Mouse (Mus musculus): ENCODE measurements around the gene Serpina3k.
"Not testable (repeated sequence)": the region's sequence is repeated elsewhere in the genome, so short reads cannot be mapped to it uniquely, and the experiment has no call there.

The Serpina3k gene

DNA sequence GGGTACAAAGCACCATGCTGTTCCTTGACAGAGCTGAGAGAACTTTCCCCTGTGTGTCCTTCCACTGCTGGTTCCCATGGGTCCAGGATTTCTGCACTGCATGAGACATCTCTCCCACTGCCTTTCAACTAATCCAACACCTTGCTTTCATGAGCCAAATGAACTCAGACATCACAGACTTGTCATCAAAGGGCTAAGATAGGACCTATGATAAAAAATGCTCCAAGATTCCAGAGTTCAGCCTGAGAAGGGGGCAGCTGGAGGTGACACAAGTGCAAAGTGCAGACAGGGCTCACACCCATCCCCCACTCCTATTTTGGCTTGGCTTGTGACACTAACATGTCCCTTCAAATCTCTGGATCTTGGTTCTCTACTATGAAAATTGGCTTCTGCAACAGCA lies 50.2 kb downstream of the Serpina3k start:
- no peak for DNase-seq (ENCODE audit: low read depth, low spot score)

DNA sequence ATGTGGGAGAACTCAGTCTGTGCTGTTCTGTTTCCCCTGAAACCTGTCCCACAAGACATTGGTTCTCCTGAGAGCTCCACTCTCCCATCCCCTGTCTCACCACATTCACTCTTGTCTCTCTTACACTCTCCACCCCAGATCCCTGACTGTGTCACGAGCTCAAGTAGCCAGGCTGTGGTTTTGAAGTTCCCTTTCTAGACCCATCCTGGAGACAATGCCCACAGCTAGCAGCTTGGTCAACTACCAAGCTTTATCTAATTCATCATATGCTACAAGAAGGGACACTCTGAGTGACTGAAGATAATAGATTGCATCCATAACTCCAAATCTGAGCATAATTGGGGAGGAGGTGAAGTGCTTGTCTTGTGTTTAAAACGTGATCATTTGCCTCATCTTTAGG lies 52.8 kb downstream of the Serpina3k start:
- not testable (repeated sequence) for DNase-seq (ENCODE audit: low read depth, low spot score)

All from ZHBTc4 (cell line).